Mouse (Mus musculus): Measurements from ENCODE around the gene Ubxn6.
"Not testable (repeated sequence)": the region's sequence is repeated elsewhere in the genome, so short reads cannot be mapped to it uniquely, and the experiment has no call there.

Gene Ubxn6

DNA sequence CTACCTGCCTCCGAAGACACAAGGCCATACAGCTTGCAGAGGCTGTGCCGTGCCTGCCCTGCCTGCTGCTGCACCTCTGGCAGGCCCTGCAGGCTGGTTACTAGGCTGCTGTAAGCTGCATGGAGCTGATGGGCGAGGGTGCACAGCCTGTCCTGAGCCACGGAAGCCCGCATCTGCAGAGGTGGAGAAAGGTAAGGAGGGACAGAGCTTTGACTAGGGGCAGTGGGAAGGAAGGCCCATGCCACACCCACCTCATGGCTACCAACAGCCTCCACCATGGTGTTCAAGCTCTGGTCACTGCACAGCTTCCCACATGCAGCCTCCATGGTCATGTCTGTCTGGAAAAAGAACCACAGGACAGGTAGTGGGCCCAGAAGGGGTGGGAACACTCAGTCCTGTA is 27.3 kb upstream of the Ubxn6 start:
- DNase-seq (ENCODE audit: low spot score), result no peak

DNA sequence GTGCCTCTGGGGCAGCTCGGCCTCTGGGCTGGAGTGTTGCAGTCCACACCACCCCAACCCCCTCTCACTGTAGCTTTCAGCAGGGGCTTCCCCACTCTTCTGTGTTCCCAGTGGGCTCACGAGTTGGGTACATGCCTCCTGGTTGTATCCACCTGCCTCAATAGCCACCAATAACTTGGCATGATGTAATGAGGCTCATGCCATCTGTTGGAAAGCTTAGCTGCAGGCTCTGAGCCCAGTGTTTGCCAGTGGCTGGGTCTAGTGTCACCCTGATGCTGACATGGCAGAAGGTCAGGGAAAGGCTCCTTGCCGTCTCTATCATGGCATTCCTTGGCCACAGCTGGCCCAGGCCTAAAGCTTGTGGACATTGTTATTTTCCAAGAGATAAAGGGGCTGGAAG is 26.0 kb upstream of the Ubxn6 start:
- DNase-seq (ENCODE audit: low spot score), result no peak

DNA sequence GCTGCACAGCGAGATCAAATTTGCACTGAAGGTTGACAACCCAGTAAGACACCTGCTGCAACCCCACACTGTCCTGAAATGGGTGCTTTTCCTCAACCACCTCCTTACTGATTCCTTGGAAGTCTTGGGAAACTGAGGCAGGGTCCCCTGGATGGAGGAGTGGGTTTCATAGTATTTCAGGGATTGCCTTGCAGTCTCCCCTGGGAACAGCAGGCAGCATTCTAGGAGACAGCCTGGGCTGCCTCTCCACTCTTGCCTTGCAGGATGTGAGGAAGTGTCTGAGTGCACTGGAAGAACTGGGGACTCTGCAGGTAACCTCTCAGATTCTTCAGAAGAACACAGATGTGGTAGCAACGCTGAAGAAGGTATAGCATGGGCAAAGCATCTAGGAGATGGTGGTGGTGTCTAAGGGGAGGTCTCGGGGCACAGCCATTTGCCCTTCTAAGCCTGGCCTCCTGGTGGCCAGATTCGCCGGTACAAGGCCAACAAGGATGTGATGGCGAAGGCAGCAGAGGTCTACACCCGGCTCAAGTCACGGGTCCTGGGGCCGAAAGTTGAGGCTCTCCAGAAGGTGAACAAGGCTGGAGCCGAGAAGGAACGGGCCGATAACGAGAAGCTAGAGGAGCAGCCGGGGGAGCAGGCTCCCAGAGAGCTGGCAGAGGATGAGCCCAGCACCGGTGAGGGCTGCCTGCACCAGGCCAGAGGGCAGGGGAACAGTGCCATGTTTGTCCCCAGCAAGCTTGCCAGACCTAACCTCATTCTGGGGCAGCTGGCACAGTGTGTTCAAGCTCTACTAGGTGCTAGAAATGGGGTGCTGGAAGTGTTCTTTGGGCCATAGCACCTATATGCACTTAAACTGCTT is 24.1 kb upstream of the Ubxn6 start:
- no peak for DNase-seq (ENCODE audit: low spot score)

DNA sequence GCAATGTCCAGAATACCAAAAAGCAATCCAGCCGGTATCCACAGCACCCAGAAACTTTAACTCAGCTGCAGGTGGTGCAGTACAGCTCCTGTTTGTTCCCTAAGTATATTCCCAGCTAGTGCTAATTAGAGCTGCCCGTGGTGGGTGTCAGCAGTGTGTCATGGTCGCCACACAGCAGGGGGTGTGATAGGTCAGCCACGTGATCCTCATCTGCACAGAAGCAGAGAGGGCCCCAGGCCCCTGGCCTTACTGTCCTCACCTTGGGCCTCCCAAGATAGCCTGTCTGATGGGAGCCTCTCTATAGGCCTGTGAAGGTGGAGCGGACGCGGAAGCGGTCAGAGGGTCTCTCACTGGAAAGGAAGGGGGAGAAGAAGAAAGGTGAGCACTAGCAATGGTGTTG is 23.4 kb upstream of the Ubxn6 start:
- no peak for DNase-seq (ENCODE audit: low spot score)

DNA sequence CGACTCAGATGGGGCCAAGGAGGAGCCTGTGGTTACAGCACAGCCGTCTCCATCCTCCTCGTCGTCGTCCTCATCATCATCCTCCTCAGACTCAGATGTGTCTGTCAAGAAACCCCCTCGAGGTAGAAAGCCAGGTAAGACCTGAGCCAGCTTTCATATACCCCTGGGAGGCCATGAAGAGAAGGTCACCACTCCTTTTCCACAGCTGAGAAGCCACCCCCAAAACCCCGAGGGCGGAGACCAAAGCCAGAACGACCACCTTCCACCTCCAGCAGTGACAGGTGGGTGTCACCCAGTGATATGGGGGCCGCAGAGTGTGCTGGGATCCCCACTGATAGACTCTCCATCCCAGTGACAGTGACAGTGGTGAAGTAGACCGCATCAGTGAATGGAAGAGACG is 22.1 kb upstream of the Ubxn6 start:
- DNase-seq (ENCODE audit: low spot score), result no peak

DNA sequence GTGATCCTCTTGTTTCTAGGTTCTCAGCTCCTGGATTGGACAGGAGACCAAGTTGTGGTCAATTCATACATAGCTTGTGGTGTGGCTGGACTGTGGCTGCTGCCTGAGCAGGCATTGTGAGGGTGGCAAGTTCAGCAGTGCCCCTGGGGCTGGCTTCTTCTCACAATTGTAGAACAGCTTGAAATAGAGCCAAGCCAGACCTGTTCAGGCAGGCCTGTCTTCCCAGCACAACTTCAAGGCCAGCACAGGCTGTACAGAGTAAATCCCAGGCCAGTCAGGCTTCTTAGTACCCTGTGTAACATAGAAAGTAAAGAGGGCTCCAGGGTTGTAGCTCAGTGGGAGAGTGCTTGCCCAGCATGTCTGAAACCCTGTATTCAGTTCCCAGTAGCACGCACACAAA is 18.0 kb upstream of the Ubxn6 start:
- DNase-seq (ENCODE audit: low spot score), result no peak

DNA sequence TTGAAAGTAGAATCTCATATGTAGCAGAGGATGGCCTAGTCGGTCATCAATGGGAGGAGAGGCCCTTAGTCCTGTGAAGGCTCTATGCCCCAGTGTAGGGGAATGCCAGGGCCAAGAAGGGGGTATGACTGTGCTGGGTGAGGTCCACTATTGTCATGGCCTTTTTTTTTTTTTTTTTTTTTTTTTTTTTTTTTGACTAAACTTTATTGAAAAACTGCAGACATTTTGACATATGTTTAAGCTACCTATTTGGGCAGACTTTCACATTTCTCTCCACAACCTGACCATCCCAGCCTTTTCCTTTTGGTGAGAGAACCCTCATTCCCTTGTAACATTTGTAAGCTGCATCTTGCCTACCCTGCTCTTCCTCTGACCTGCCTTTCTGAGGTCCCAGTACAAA is 17.5 kb upstream of the Ubxn6 start:
- no peak for DNase-seq (ENCODE audit: low spot score)

DNA sequence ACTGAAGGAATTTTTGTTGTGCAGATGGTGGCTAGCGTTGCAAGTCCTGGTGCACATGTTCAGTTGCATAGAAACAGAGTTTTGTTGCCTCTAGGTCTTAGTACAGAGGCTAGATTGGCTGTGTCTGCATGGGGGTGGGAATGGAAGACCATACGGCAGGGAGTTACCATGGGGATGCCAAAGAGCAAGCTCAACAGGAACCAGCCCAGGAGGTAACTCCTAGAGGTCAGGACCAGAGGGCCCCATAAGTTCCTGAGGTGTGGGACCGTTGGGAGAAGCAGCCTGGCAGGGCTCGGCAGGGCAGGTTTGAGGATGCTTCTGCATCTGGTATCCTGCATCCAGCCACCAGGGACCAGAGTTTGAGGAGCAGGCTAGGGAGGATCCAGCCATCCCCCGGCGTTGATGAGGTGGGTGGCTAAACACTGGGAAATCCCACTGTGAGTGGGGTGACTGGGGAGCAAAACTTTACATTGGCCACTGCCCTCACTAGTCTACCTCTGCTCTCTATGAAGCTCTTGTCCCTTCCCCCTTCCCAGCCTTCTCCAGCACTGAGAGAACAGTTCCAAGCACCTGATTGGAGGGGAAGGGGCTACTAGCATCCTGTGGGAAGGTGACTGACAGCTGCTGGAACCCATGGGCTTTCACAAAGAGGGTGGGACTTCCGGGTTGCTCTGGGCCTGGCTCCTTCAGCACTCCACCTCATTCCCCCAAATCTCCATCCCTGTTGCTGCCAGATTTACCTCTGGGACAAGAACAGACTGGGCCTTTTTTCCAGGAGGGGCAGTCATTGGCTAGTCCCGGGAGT is 6.2 kb upstream of the Ubxn6 start:
- DNase-seq (ENCODE audit: low spot score), result no peak

DNA sequence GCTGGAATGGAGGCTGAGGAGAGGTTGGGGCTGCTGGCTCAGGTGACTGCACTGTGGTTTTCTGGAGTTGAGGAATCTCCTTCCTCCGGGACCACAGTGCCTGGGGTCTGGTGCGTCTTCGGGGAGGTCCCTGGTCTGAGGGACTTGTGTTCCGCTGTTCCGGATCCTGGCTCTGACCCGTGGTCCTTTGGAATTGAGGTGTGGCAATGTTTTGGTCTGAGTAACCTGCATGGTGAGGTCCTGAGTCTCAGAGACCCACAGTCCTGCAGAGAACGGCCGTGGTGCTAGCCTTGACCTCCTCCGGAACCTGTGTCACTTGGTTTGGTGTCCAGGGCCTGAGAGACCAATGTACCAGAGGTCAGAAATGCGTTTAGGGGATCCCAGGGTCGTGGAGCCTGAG is 5.1 kb upstream of the Ubxn6 start:
- no peak for DNase-seq (ENCODE audit: low spot score)

DNA sequence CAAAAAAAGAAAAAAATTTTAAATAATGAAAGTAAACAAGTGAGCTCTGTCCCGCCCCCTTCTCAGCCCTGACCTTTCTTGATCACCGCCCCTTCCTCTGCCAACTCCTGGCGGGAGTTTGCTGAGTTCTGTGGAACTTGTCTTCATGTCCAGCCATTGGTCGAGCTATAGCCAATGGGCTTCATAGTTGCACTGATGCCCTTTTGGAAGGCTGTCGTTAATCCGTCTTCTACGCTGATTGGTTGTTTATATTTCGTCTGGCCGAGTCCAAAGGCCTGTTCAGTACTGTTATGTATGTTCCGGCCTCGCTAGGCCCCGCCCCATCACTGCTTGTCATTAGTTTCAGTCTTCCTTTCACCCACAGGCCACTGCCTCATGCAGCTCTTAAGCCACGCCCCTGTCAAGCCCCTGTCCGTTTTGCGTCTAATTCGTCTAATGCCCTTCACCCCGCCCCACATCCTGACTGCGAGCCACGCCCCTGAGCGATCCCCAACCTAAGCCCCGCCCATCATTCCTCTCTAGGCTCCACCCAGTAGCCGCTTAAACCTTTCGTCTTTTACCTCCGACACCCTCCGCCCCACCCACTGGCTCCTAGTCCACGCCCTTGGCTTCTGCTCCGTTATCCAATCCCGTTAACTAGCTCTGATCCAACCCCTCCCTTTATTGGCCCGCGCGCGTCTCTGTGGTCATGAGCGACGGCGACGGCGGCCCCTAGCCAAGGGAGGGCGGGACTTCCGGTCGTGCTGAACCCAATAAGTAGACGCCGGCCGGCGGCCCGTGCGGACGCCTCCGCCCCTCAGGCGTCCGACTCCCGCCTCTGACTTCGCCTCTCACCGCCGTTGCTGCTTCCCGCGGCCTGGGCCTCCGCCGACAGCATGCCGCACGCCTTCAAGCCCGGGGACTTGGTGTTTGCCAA is 4.3 kb upstream of the Ubxn6 start, which contains the start of gene Hdgfl2:
Hdgfl2 (plus strand) TSS at position 755 of the 916 bp plus-strand sequence.
- DNase-seq (ENCODE audit: low spot score), result peak; percentile 100

DNA sequence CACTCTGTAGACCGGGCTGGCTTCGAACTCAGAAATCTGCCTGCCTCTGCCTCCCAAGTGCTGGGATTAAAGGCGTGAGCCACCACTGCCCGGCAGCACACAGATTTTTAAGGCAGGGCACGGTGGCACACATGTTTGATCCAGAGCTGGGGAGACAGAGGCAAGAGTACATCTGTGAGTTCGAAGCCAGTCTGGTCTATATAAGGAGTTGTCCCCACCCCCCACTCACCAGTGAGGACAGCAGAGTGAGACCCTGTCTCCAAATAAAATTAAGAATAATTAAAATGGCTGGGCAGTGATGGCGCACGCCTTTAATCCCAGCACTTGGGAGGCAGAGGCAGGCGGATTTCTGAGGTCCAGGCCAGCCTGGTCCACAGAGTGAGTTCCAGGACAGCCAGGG is 3.5 kb upstream of the Ubxn6 start:
- not testable (repeated sequence) for DNase-seq (ENCODE audit: low spot score)

DNA sequence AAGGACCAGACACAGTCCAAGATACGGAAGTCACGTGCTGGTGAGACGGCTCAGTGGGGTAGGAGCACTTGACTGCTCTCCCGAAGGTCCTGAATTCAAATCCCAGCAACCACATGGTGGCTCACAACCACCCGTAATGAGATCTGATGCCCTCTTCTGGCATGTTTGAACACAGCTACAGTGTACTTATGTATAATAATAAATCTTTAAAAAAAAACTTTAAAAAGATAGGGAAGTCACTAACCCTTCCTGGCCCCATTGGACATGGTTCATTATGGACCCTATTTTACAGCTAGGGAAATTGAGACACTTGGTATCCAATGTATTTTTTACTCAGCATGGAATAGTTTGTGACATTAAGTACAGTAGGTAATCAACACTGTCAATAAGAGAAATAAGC is 2.7 kb upstream of the Ubxn6 start:
- DNase-seq (ENCODE audit: low spot score), result no peak

DNA sequence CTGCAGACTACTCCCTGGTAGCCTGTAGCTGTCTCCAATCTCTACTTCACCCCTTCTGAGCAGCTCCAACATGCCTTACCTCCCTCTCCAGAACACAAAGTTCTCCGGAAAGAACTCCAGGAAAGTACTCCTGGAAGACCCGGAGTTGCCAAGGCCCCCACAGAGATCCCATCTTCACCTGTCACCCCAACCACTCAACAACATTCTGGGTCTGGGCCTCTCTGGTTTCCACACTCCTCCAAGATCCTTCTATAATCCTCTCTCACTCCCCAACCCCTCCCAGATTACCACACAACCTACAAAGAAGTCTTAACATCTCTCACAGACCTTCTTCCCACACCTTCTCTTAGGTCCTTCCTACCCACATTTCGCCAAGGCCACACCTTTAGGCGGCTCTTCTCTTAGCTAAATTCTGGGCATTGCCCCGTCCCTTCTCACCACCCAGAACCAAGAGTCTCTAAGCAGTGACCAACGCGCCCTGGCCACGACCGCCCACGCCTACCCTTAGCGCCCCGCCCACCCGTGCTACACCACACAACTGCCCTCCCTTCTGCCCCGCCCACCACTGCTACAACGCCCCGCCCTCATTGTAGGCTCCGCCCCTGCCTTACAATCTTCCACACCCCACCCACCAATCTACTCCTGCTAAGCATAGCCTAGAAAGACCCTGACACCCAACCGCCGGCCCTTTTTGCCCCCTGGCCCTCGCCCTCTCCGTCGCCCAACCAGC is 566 bp downstream of the Ubxn6 start:
- no peak for DNase-seq (ENCODE audit: low spot score)

DNA sequence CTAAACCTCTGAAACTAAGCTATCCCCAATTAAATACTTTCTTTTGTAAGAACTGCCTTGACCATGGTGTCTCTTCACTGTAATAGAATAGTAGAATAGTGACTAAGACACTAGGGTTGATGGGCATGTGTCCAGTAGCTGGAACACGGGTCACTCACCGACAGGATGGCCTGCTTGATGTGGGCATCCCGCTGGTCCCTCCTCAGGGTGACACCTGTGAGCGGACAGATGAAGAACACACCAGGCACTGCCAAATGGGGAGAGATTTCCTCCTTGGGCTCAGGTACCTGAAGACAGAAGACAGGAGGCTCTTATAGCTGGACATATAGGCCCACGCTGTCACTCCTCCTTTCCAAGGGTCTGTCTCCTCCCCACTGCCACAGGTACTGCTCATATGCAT is 2.6 kb downstream of the Ubxn6 start:
- no peak for DNase-seq (ENCODE audit: low spot score)

DNA sequence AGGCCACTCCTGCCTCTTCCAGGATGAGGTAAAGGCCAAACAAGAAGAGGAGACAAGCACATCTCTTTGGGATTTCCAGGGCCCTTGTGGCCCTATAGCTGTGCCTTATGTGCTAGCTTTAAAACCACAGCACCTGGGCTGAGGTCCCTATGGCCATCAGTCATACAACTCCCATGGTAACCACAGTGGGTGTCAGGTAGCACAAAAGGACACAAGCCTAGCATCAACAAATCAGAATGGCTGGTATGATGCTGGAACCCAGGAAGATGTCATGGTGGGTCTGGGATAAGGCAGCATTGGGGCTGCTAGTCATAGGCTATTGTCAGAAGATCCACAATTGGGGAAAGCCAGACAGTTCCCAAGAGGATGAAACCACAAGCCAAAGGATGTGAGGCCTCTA is 3.7 kb downstream of the Ubxn6 start:
- no peak for DNase-seq (ENCODE audit: low spot score)

DNA sequence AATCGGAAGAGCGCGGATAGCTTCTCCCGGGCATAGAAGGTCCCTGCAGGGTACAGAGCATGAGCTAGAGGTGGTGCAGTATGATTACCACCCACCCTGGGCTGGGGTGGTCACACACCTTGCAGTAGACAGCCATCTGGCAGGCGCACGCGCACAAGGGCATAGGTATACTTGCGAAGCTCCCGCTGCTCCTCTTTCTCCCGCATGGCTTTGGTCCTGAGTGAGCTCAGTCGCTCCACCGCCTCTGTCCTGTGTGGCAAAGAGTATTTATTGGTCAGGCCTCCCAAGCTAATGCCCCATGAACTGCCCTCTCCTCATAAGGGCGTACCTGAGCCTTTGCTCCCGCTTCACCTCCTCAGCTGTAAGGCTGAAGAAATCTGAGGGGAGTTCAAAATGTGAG is 5.8 kb downstream of the Ubxn6 start:
- no peak for DNase-seq (ENCODE audit: low spot score)

DNA sequence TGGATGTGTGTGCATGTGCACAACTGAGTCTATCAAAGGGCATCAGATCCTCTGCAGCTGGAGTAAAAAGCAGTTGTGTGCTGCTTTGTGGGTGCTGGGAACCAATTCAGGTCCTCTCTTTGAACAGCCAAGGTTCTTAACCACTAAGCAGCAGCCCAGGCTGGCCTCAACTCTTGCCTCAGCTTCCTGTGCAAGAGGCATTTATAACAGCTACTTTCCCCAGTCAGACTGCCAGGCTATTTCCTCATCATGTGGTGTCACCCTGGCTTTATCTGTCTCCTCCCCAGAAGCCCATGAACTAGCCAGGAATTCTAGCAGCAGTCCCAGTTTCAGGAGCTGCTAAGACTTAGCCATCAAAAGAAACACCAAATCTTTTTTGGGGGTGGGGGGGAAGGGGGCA is 8.4 kb downstream of the Ubxn6 start:
- no peak for DNase-seq (ENCODE audit: low spot score)

DNA sequence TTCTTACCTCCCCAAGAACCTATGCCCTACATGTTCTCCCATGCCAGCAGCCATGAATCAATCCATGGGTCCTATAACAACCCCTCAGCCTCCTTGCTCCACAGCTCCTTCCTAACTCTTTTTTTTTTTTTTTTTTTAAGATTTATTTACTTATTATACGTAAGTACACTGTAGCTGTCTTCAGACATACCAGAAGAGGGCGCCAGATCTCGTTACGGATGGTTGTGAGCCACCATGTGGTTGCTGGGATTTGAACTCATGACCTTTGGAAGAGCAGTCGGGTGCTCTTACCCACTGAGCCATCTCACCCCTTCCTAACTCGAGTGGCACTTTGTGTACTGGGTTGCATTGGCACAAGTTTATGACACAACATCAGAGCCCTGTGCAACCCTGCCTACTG is 9.1 kb downstream of the Ubxn6 start:
- not testable (repeated sequence) for DNase-seq (ENCODE audit: low spot score)

DNA sequence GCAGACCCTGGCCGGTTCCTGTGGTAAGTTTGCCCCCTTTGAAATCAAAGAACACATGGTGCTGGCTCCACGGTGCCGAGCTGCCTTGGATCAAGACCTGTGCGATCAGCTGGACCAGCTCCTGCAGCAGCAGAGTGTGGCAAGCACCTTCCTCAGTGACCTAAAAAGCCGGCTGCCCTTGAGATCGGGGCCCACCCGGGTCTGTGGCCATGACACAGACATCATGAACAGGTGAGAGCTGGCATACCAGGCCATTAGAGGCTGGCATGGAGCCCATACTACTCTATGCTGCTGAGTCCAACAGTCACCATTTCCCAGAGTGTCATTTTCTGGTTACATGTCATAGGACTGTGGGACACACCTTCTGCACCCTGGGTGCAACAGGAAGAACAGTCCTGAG is 12.7 kb downstream of the Ubxn6 start:
- DNase-seq (ENCODE audit: low spot score), result no peak

DNA sequence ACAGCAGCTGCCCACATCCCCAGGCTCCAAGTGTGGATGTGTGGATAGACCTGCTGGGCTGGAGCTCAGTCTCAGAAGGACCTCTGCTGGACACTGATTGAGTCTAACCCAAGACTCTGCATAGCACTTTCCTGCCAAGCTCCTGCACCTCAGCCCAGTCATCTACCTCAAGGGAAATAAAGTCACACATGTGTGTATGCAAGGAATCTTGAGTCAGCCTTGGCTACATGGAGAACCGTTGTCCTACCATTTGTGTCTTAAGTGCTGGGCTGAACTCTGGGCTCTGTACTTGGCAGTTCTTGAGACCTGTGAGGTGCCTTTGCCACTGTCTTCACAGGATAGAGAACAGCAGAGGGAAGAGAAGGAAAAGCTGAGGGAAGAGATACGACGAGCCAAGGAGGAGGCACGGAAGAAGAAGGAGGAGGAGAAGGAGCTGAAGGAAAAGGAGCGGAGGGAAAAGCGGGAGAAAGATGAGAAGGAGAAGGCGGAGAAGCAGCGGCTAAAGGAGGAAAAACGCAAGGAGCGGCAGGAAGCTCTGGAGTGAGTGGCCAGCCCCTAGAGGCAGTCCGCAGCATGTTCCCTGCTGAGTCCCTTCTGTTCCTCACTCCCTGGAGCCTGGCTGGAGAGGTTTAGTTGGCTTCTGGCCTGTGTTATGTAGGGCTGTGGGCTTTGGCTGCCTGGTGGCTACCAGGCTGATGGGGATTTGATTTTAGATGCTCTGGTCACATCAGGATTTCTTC is 17.3 kb downstream of the Ubxn6 start:
- no peak for DNase-seq (ENCODE audit: low spot score)

Measured in left cerebral cortex, adult 11 months (tissue).